Mouse (Mus musculus): Measurements from ENCODE around the gene Dtwd1. TPM values are rescaled to one million over a fixed set of nuclear protein-coding genes. Genes with fewer than 3 reads are reported as not detected.
"Not testable (repeated sequence)": the region's sequence is repeated elsewhere in the genome, so short reads cannot be mapped to it uniquely, and the experiment has no call there.

Dtwd1 gene
- total RNA-seq (2021) = 10 to 100 TPM; 12.9 to 14.5 TPM

DNA sequence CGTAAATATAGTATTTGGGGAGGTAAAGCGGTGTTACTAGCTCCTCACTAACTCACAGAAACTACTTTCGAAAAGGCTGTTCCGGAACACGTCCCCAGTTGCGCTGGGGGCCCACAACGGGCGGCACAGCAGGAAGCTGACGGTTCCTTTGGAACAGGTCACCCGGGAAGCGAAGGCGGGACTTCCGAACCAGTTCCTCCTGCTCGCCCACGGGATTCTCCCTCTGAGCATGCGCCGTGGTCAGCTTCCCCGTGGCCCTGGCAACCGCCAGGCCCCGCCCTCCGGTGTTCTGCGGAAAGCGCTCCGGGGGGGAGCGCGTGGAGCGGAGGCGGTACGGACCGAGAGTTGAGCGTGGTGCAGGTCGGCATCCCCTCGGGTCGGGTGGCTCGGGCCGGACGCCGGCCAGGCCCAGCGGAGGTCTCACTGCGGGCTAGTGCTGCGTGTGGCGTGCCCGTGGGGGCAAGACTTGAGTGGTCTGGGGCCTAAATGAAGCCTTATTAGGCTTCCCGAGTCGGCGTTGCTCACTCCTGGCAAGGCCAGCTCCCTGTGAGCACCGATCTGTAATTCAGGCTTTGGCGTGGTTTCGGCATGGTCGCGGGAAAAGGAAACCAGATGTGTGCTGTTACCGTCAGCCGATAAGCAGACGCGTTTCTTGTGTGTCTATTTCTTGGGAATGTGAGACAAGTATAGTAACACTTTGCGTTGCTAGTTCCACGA lies at the start of gene Dtwd1, which contains the start of gene Fam227b:
Dtwd1 (plus strand) TSS at position 287 of the 717 bp plus-strand sequence.
Fam227b (minus strand) TSS at position 150 of the 717 bp plus-strand sequence.
- DNase-seq (ENCODE audit: extremely low spot score in 1 of 2, low spot score in 2 of 2) = peak; percentile 97 to 99
- intact Hi-C loops (cut with DNase I) = no loop called here

GRCm38 (mm10) chr2:126147723-126148122 lies 4.2 kb upstream of the Dtwd1 start:
- intact Hi-C loops (cut with DNase I) = no loop called here
- DNase-seq (ENCODE audit: extremely low spot score in 1 of 2, low spot score in 2 of 2) = no peak

GRCm38 (mm10) chr2:126165277-126166018 lies 13.5 kb downstream of the Dtwd1 start:
- DNase-seq (ENCODE audit: extremely low spot score in 1 of 2, low spot score in 2 of 2) = no peak
- intact Hi-C loops (cut with DNase I) = no loop called here

DNA sequence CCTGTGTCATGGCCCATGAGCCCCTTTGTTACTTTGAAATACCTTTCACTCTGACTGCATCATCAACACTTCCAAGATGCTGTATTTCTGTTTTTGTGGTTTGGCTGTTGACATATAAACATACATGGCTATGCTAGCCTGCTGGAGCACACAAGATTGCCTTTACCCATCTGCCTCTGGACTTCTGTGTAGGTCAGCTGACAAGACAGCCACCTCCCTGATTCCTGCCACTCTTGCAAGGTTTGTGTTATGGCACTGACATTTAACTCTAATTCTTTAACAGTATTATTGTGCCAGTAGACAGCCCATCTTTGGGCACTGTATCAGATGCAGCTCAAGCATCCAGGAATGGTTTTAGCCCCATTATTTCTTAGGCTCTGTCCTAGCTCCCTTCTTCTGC lies 14.4 kb downstream of the Dtwd1 start:
- DNase-seq (ENCODE audit: extremely low spot score in 1 of 2, low spot score in 2 of 2) = no peak
- intact Hi-C loops (cut with DNase I) = no loop called here

DNA sequence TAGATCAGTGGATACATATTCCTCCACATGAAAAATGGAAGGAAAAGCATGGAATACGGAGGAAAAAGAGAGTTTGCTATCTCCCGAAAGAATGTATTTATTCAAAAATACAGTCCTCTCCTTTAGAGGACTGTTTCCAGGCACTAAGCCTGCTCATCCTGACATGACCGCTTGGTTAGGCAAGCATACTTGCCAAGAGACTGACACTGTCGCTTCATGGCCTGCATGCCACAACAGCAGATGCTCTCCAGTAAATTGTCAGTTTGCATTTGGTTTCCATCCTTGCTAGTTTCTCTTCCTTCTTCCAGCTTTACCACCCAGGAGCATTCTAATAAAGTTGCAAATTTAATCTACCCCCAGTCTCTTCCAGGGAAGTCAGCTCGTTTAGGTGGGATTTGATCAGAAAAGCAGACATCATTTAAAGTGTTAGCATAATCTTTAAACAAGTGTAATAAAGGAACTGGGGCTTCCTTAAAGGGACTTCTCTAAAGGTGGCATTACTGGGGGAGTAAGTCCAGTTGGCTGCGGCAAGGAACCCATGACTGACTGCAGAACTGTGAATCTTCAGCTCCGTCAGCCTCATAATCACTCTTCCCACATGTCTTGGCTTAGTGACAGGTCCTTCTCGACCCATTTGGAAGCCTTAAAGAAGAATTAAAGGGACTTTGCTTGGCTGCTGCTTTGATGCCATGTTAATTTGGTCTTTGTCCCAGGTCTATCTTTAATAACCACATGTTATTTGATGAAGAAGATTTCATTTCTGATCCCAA lies 15.1 kb downstream of the Dtwd1 start:
- DNase-seq (ENCODE audit: extremely low spot score in 1 of 2, low spot score in 2 of 2) = no peak
- intact Hi-C loops (cut with DNase I) = no loop called here

- intact Hi-C loops (cut with DNase I) = no loop called here
- DNase-seq (ENCODE audit: extremely low spot score in 1 of 2, low spot score in 2 of 2) = no peak
These were observed 19.5 kb downstream of the Dtwd1 start for GRCm38 (mm10) chr2:126171427-126171826.

GRCm38 (mm10) chr2:126191306-126191705 lies 39.4 kb downstream of the Dtwd1 start:
- DNase-seq (ENCODE audit: extremely low spot score in 1 of 2, low spot score in 2 of 2) = no peak
- intact Hi-C loops (cut with DNase I) = no loop called here

DNA sequence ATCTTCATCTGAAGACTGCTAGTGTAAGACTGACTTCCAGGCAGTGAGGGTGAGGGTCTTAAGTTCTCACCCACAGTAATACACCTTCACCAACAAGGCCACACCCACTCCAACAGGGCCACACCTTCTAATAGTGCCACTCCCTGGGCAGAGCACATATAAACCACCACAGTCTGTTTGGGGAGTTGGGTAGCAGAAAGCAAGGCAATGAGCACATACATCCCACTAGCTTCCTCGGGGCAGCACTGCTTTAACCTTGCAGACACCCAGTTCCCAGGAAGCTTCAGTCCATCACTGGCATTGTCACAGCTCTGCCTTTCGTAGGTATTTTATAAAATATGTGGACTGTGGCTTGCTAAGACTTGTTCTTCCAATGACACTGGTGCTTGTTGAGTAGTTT lies 40.2 kb downstream of the Dtwd1 start:
- intact Hi-C loops (cut with DNase I) = no loop called here
- no peak for DNase-seq (ENCODE audit: extremely low spot score in 1 of 2, low spot score in 2 of 2)

GRCm38 (mm10) chr2:126195631-126196356 lies 43.9 kb downstream of the Dtwd1 start:
- intact Hi-C loops (cut with DNase I) = no loop called here

DNA sequence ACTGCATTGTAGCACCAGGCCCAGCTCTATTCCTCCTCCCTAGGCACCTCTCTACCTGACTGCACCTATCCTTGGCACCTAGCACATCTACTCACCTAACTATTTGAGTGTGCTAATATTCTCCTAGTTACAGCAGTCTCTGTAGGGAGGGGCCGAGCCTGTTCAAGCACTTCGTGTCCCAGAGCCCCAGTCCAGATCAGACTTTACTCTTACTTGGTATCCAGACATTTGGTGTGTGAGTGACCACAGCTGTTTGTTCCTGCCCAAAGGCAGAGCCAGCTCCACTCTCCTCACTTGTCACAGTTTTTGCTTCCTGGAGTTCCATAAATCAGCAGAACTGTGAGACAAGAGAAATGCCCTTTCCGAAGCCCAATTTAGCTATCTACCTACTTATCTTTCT lies 47.0 kb downstream of the Dtwd1 start:
- intact Hi-C loops (cut with DNase I) = no loop called here
- DNase-seq (ENCODE audit: extremely low spot score in 1 of 2, low spot score in 2 of 2) = no peak

More at GRCm38 (mm10) chr2:126195631-126196356, 43.9 kb downstream of the Dtwd1 start:
- DNase-seq (ENCODE audit: extremely low spot score in 1 of 2, low spot score in 2 of 2) = no peak

- intact Hi-C loops (cut with DNase I) = no loop called here
- DNase-seq (ENCODE audit: extremely low spot score in 1 of 2, low spot score in 2 of 2) = no peak
These were observed 59.2 kb downstream of the Dtwd1 start for GRCm38 (mm10) chr2:126211011-126211680.

GRCm38 (mm10) chr2:126214800-126215199 lies 62.9 kb downstream of the Dtwd1 start, which contains the start of gene Gm17555:
Gene Gm17555 (plus strand): TSS chr2:126215100.
- intact Hi-C loops (cut with DNase I) = not testable (repeated sequence)

More at GRCm38 (mm10) chr2:126214800-126215199, 62.9 kb downstream of the Dtwd1 start, which contains the start of gene Gm17555:
- DNase-seq (ENCODE audit: extremely low spot score in 1 of 2, low spot score in 2 of 2) = not testable (repeated sequence)

Other genes starting within 250 kb of the Dtwd1 start
- under 1 TPM in 1 of 2 experiments, not detected in 1; 0.41 TPM for gene Fgf7, start 117.5 kb upstream of the Dtwd1 start, total RNA-seq (2021)
- gene Fam227b, start 137 bp upstream of the Dtwd1 start, total RNA-seq (2021) = under 1 TPM in 1 of 2 experiments, not detected in 1; 0.54 TPM
- gene Gm17555, start 63.0 kb downstream of the Dtwd1 start, total RNA-seq (2021) = not detected

Data from left cerebral cortex, postnatal 10 days (tissue).